Mouse (Mus musculus): ENCODE measurements at regions not wholly inside any gene's neighbourhood (a gene's known extent, or its start where the extent isn't known, plus 50 kb on each side); places are given as distances from the start of the nearest gene placed in this dataset.

DNA sequence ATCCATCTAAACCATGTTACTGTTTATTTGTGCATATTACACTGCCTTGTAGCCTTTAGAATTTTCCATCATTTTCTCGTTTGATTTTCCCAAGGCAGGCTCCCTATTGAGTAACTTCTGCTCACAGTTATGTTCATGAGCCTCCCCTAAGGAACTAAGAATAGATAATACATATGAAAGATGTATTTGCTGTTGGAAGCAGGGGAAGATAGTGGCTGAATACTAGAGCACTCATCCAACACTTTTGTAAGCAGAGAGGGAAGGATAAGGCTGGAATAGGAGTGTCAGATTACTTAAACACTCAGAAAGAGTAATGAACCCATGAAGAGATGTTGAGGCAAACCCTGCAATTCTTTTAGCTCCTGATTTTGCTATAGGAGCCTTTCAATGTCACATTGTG lies 1055.1 kb downstream of the Brinp1 start:
- WGBS = 77% methylated on average over 1 of the region's 1 CpGs
- TF ChIP-seq CTCF (IDR thresholded peaks at IDR 0.05; ENCODE audit: low read depth) = no peak

DNA sequence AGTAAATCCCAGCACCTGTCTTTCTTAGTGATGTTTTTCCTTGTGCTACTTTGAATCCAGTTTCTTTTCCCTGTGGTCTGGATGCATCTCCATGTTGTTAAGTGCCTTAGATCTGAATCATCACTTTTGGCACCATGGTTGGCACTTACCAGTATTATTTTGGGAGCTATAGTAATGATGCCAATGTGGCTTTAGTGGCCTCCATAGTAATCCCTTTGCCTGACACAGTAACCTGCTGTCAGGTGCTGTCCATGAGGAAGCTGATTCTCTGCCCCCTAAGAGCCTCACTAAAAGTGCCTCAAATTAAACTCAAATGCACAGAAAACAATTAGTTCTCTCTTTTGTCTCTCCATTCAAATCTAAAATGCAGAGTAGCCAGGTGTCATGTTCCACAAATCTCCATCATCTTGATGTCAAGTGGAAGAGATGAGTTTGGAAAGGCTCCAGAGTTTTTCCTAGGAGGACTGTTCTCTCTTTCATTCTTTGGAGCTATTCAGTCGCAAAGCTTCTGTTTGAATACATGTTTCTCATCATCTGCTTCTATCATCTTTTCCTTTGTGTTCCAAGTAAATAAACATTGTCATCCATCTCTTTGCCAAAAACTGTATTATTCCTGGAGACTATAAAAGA lies 1062.1 kb downstream of the Brinp1 start:
- Histone ChIP-seq H3K4me3 (replicated peaks; ENCODE audit: low read depth, low read length) (no peak overlapping the region), H3K4me2 (ENCODE audit: low read length) (no peak overlapping the region), H3K36me3 (ENCODE audit: insufficient read depth, low read length) (no peaks in the 10 kb centered on the region), H3K27ac (no peak overlapping the region), H3K27me3 (ENCODE audit: insufficient read depth, low read length) (no peaks in the 10 kb centered on the region), H3K9me3 (replicated peaks; ENCODE audit: low read length) (no peaks in the 10 kb centered on the region), H3K4me1 (replicated peaks; ENCODE audit: insufficient read depth, low read length) (no peaks in the 10 kb centered on the region), H3K9ac (ENCODE audit: low read depth, low read length) (no peak overlapping the region)
- 77% methylated on average over 1 of the region's 1 CpGs for WGBS
- DNase-seq (ENCODE audit: low spot score) (no peak), ATAC-seq (replicated peaks; ENCODE audit: low FRiP score, low read depth) (no peak)
- no peak for TF ChIP-seq CTCF (IDR thresholded peaks at IDR 0.05; ENCODE audit: low read depth)

More for the DNA sequence above, 1055.1 kb downstream of the Brinp1 start:
- Histone ChIP-seq H3K36me3 (ENCODE audit: insufficient read depth, low read length) (no peaks in the 10 kb centered on the region), H3K27me3 (ENCODE audit: insufficient read depth, low read length) (no peaks in the 10 kb centered on the region), H3K4me1 (replicated peaks; ENCODE audit: insufficient read depth, low read length) (no peaks in the 10 kb centered on the region), H3K9me3 (replicated peaks; ENCODE audit: low read length) (no peaks in the 10 kb centered on the region), H3K4me3 (replicated peaks; ENCODE audit: low read depth, low read length) (no peak overlapping the region), H3K9ac (ENCODE audit: low read depth, low read length) (no peak overlapping the region), H3K27ac (no peak overlapping the region), H3K4me2 (ENCODE audit: low read length) (no peak overlapping the region)
- ATAC-seq (replicated peaks; ENCODE audit: low FRiP score, low read depth) = no peak
- DNase-seq (ENCODE audit: low spot score) = no peak

DNA sequence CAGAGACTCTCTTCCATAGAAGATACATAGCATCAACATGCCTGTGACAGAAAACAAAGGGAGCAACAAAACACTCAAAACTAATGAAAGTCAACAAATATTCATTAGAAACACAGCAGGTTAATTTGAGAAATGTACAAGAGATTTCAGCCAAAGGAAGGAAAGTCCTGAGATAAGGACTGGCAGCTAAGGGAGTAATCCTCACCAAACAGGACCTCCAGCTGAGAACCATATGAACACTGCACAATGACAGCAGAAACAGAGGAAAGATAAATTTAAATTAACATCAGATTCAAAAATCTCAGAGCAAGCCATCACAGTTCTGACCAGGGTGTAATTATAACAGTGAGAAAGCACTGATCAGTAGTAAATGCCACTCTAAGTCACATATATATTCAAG lies 1060.6 kb downstream of the Tlr4 start:
- no peak for ATAC-seq (replicated peaks; ENCODE audit: low FRiP score, low read depth)
- Histone ChIP-seq H3K36me3 (ENCODE audit: insufficient read depth, low read length) (no peaks in the 10 kb centered on the region), H3K27ac (no peak overlapping the region), H3K9ac (ENCODE audit: low read depth, low read length) (no peak overlapping the region), H3K4me2 (ENCODE audit: low read length) (no peak overlapping the region), H3K4me3 (replicated peaks; ENCODE audit: low read depth, low read length) (no peak overlapping the region), H3K27me3 (ENCODE audit: insufficient read depth, low read length) (no peaks in the 10 kb centered on the region), H3K9me3 (replicated peaks; ENCODE audit: low read length) (no peaks in the 10 kb centered on the region), H3K4me1 (replicated peaks; ENCODE audit: insufficient read depth, low read length) (no peaks in the 10 kb centered on the region)
- no peak for DNase-seq (ENCODE audit: low spot score)
- no peak for TF ChIP-seq CTCF (IDR thresholded peaks at IDR 0.05; ENCODE audit: low read depth)

DNA sequence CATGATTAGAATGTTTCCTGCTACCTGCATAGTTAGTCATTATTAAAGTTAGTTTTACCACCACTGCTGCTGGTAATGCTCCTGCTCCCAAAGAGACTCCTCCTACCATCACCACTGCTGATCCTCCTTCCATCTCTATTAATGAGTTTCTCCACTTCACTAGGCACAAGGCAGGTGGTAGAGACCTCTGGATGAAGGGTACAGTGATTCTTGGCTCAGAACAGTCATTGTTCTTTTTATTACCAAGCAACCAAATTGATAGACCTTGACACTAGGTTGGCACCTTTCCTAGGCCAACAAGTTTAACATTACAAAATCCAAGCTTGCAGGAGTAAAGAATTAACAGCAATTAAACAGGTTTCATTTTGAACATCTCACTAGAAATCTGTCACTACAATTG lies 1057.8 kb downstream of the Tlr4 start:
- no peak for TF ChIP-seq CTCF (IDR thresholded peaks at IDR 0.05; ENCODE audit: low read depth)
- Histone ChIP-seq H3K4me3 (replicated peaks; ENCODE audit: low read depth, low read length) (no peak overlapping the region), H3K27ac (no peak overlapping the region), H3K36me3 (ENCODE audit: insufficient read depth, low read length) (no peaks in the 10 kb centered on the region), H3K27me3 (ENCODE audit: insufficient read depth, low read length) (no peaks in the 10 kb centered on the region), H3K4me1 (replicated peaks; ENCODE audit: insufficient read depth, low read length) (no peaks in the 10 kb centered on the region), H3K9me3 (replicated peaks; ENCODE audit: low read length) (no peaks in the 10 kb centered on the region), H3K9ac (ENCODE audit: low read depth, low read length) (no peak overlapping the region), H3K4me2 (ENCODE audit: low read length) (no peak overlapping the region)
- peak; percentile 41 for DNase-seq (ENCODE audit: low spot score)
- ATAC-seq (replicated peaks; ENCODE audit: low FRiP score, low read depth) = peak; percentile 95

DNA sequence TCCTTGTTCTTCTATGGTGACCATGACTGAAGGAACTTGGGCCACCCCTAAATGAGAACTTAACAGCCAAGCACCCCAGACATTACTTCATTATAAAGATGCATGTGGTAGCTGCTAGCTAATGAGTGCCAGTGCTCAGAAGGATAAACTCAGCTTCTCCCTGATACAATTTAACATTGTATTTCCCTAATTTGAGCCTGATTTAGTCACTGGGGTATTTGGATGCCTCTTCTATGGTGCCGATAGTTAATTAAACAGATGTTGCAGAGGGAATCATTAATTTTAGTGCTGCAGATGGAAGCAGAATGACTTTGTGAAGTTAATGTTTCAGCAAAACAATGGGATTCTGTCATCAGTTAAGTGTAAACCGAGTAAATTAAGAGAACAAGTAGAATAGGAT lies 1034.8 kb downstream of the Tlr4 start:
- Histone ChIP-seq H3K4me2 (ENCODE audit: low read length) (no peak overlapping the region), H3K36me3 (ENCODE audit: insufficient read depth, low read length) (no peaks in the 10 kb centered on the region), H3K9me3 (replicated peaks; ENCODE audit: low read length) (no peaks in the 10 kb centered on the region), H3K27ac (no peak overlapping the region), H3K9ac (ENCODE audit: low read depth, low read length) (no peak overlapping the region), H3K4me1 (replicated peaks; ENCODE audit: insufficient read depth, low read length) (no peaks in the 10 kb centered on the region), H3K4me3 (replicated peaks; ENCODE audit: low read depth, low read length) (no peak overlapping the region), H3K27me3 (ENCODE audit: insufficient read depth, low read length) (no peaks in the 10 kb centered on the region)
- WGBS = 70% methylated on average over 2 of the region's 2 CpGs
- no peak for TF ChIP-seq CTCF (IDR thresholded peaks at IDR 0.05; ENCODE audit: low read depth)
- ATAC-seq (replicated peaks; ENCODE audit: low FRiP score, low read depth) (no peak), DNase-seq (ENCODE audit: low spot score) (no peak)

DNA sequence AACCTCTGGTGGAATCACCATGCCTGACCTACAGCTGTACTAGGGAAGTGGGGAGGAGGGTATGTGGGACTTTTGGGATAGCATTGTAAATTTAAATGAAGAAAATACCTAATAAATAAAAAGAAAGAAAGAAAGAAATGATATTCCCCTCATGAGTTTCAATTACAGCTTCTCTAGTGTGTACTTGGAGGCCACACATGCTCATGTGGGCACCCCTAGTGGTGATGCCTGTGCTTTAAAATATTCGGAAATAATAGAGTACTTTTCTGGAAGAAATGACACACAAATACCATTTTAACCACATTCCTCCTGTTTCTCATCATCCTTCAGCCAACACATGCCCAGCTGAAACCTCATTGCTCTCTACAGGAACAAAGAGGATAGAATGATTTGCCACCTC lies 1034.4 kb downstream of the Tlr4 start:
- no peak overlapping the region for H3K27ac ChIP-seq
- WGBS = 74% methylated on average over 1 of the region's 1 CpGs
- H3K4me1 ChIP-seq (replicated peaks; ENCODE audit: insufficient read depth, low read length) = no peaks in the 10 kb centered on the region
- DNase-seq (ENCODE audit: low spot score) = no peak
- no peaks in the 10 kb centered on the region for H3K36me3 ChIP-seq (ENCODE audit: insufficient read depth, low read length)
- no peaks in the 10 kb centered on the region for H3K9me3 ChIP-seq (replicated peaks; ENCODE audit: low read length)
- no peak overlapping the region for H3K4me3 ChIP-seq (replicated peaks; ENCODE audit: low read depth, low read length)
- ATAC-seq (replicated peaks; ENCODE audit: low FRiP score, low read depth) = no peak
- H3K27me3 ChIP-seq (ENCODE audit: insufficient read depth, low read length) = no peaks in the 10 kb centered on the region
- no peak overlapping the region for H3K4me2 ChIP-seq (ENCODE audit: low read length)
- TF ChIP-seq CTCF (IDR thresholded peaks at IDR 0.05; ENCODE audit: low read depth) = no peak
- no peak overlapping the region for H3K9ac ChIP-seq (ENCODE audit: low read depth, low read length)

DNA sequence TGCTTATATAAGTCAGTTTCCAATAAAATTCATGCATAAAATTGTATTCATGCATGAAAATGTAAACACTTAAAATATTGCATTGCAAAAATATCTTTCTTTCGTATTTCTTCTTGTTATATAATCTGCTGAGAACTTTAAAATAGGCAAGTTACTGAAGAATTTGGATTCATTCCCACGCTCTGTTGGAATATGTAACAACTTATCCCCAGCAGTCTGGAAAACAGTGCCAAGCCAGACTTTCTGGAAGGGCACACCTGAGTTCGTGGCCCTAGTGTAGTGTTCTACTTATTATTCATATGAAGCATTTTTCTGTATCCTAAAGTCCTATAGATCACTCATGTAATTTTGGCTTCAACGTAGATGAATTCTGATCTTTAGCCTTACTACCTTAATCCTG lies 1025.6 kb downstream of the Tlr4 start:
- H3K9me3 ChIP-seq (replicated peaks; ENCODE audit: low read length) = no peaks in the 10 kb centered on the region
- no peak overlapping the region for H3K27ac ChIP-seq
- no peaks in the 10 kb centered on the region for H3K4me1 ChIP-seq (replicated peaks; ENCODE audit: insufficient read depth, low read length)
- no peak for ATAC-seq (replicated peaks; ENCODE audit: low FRiP score, low read depth)
- no peak overlapping the region for H3K4me3 ChIP-seq (replicated peaks; ENCODE audit: low read depth, low read length)
- no peak overlapping the region for H3K4me2 ChIP-seq (ENCODE audit: low read length)
- WGBS = 80% methylated on average over 4 of the region's 4 CpGs
- no peaks in the 10 kb centered on the region for H3K27me3 ChIP-seq (ENCODE audit: insufficient read depth, low read length)
- H3K9ac ChIP-seq (ENCODE audit: low read depth, low read length) = no peak overlapping the region
- DNase-seq (ENCODE audit: low spot score) = no peak
- no peaks in the 10 kb centered on the region for H3K36me3 ChIP-seq (ENCODE audit: insufficient read depth, low read length)
- TF ChIP-seq CTCF (IDR thresholded peaks at IDR 0.05; ENCODE audit: low read depth) = no peak

All from kidney, postnatal 0 days (tissue).